Mouse (Mus musculus): ENCODE data around the gene Plekhg5. TPM values are rescaled to one million over a fixed set of nuclear protein-coding genes. Genes with fewer than 3 reads are reported as not detected.
A peak's percentile ranks its signal among the peaks of the same experiment; 100 is the strongest.

Gene Plekhg5
- total and polyA plus RNA-seq, 3 experiments, result 11.5 to 20.5 (median 16.7) TPM

- 3% methylated on average over 19 of the region's 19 CpGs for WGBS
- peak in 1 of 2 experiments; percentile 32 for DNase-seq
- intact Hi-C loops (cut with DNase I), result no loop called here
- no peak overlapping the region for H3K9ac ChIP-seq (ENCODE audit: low read depth, low read length)
- no peak for TF ChIP-seq CTCF (IDR thresholded peaks at IDR 0.05)
- TF ChIP-seq EP300 (IDR thresholded peaks at IDR 0.05; ENCODE audit: insufficient read depth, low read depth, low read length), result no peak
- H3K27me3 ChIP-seq (ENCODE audit: control insufficient read depth, insufficient read depth, low read length), result peaks cover 15% of the 10 kb centered on the region
- H3K27ac ChIP-seq, result no peak overlapping the region
- no peaks in the 10 kb centered on the region for H3K4me1 ChIP-seq (ENCODE audit: control insufficient read depth, insufficient read depth, low read length)
- no peaks in the 10 kb centered on the region for H3K79me2 ChIP-seq (replicated peaks; ENCODE audit: control insufficient read depth, insufficient read depth, low read length)
- no peaks in the 10 kb centered on the region for H3K36me3 ChIP-seq (ENCODE audit: control insufficient read depth, insufficient read depth, low read length)
- H3K4me3 ChIP-seq, result peak overlapping the region; percentile 34
Observed at GRCm38 (mm10) chr4:152159285-152159678, 87.0 kb downstream of the Plekhg5 start.

GRCm38 (mm10) chr4:152160748-152161147 is 88.5 kb downstream of the Plekhg5 start:
- H3K36me3 ChIP-seq (ENCODE audit: control insufficient read depth, insufficient read depth, low read length), result no peaks in the 10 kb centered on the region
- no peaks in the 10 kb centered on the region for H3K79me2 ChIP-seq (replicated peaks; ENCODE audit: control insufficient read depth, insufficient read depth, low read length)
- peaks cover 15% of the 10 kb centered on the region for H3K27me3 ChIP-seq (ENCODE audit: control insufficient read depth, insufficient read depth, low read length)
- H3K4me3 ChIP-seq, result no peak overlapping the region
- DNase-seq, result no peak
- WGBS, result 55% methylated on average over 4 of the region's 4 CpGs
- no peaks in the 10 kb centered on the region for H3K4me1 ChIP-seq (ENCODE audit: control insufficient read depth, insufficient read depth, low read length)
- TF ChIP-seq EP300 (IDR thresholded peaks at IDR 0.05; ENCODE audit: insufficient read depth, low read depth, low read length), result no peak
- TF ChIP-seq CTCF (IDR thresholded peaks at IDR 0.05), result no peak
- TF ChIP-seq POLR2A (IDR thresholded peaks at IDR 0.05; ENCODE audit: insufficient read depth, low read depth, low read length), result no peak
- H3K27ac ChIP-seq, result no peak overlapping the region
- H3K9ac ChIP-seq (ENCODE audit: low read depth, low read length), result no peak overlapping the region
- intact Hi-C loops (cut with DNase I), result no loop called here

- H3K4me1 ChIP-seq (ENCODE audit: control insufficient read depth, insufficient read depth, low read length), result no peaks in the 10 kb centered on the region
- no peak for DNase-seq
- WGBS, result 77% methylated on average over 6 of the region's 6 CpGs
- TF ChIP-seq EP300 (IDR thresholded peaks at IDR 0.05; ENCODE audit: insufficient read depth, low read depth, low read length), result no peak
- no peak for TF ChIP-seq POLR2A (IDR thresholded peaks at IDR 0.05; ENCODE audit: insufficient read depth, low read depth, low read length)
- no peak for TF ChIP-seq CTCF (IDR thresholded peaks at IDR 0.05)
- intact Hi-C loops (cut with DNase I), result no loop called here
- H3K4me3 ChIP-seq, result no peak overlapping the region
- H3K36me3 ChIP-seq (ENCODE audit: control insufficient read depth, insufficient read depth, low read length), result no peaks in the 10 kb centered on the region
- no peaks in the 10 kb centered on the region for H3K79me2 ChIP-seq (replicated peaks; ENCODE audit: control insufficient read depth, insufficient read depth, low read length)
- H3K9ac ChIP-seq (ENCODE audit: low read depth, low read length), result no peak overlapping the region
- H3K27ac ChIP-seq, result no peak overlapping the region
- H3K27me3 ChIP-seq (ENCODE audit: control insufficient read depth, insufficient read depth, low read length), result peaks cover 15% of the 10 kb centered on the region
Observed at GRCm38 (mm10) chr4:152161601-152162000, 89.3 kb downstream of the Plekhg5 start.

GRCm38 (mm10) chr4:152162748-152163147 is 90.5 kb downstream of the Plekhg5 start:
- intact Hi-C loops (cut with DNase I), result no loop called here
- TF ChIP-seq CTCF (IDR thresholded peaks at IDR 0.05), result no peak
- TF ChIP-seq EP300 (IDR thresholded peaks at IDR 0.05; ENCODE audit: insufficient read depth, low read depth, low read length), result no peak
- no peak for TF ChIP-seq POLR2A (IDR thresholded peaks at IDR 0.05; ENCODE audit: insufficient read depth, low read depth, low read length)
- H3K27me3 ChIP-seq (ENCODE audit: control insufficient read depth, insufficient read depth, low read length), result peaks cover 15% of the 10 kb centered on the region
- no peak overlapping the region for H3K9ac ChIP-seq (ENCODE audit: low read depth, low read length)
- no peaks in the 10 kb centered on the region for H3K36me3 ChIP-seq (ENCODE audit: control insufficient read depth, insufficient read depth, low read length)
- H3K4me1 ChIP-seq (ENCODE audit: control insufficient read depth, insufficient read depth, low read length), result no peaks in the 10 kb centered on the region
- H3K27ac ChIP-seq, result no peak overlapping the region
- no peaks in the 10 kb centered on the region for H3K79me2 ChIP-seq (replicated peaks; ENCODE audit: control insufficient read depth, insufficient read depth, low read length)
- WGBS, result 52% methylated on average over 2 of the region's 2 CpGs
- no peak overlapping the region for H3K4me3 ChIP-seq
- DNase-seq, result no peak

Other genes starting within 250 kb of the Plekhg5 start
- 100 to 1,000 TPM; 208 to 234 TPM for gene Camta1, start 210.6 kb upstream of the Plekhg5 start, total RNA-seq (2021)
- 39.4 and 75.3 TPM in 2 replicates for gene Camta1, start 210.6 kb upstream of the Plekhg5 start, polyA plus RNA-seq (2012; rRNA removed)
- 10 to 100 TPM; 71.0 to 84.3 TPM for gene Dnajc11, start 138.8 kb upstream of the Plekhg5 start, total RNA-seq (2021)
- 55.9 and 66.9 TPM in 2 replicates for gene Dnajc11, start 138.8 kb upstream of the Plekhg5 start, polyA plus RNA-seq (2012; rRNA removed)
- gene Thap3, start 83.5 kb upstream of the Plekhg5 start, total RNA-seq (2021), result 10 to 100 TPM; 12.0 to 13.5 TPM
- 20.8 and 27.6 TPM in 2 replicates for gene Thap3, start 83.5 kb upstream of the Plekhg5 start, polyA plus RNA-seq (2012; rRNA removed)
- 1 to 10 TPM; 4.5 to 4.8 TPM for gene Phf13, start 76.2 kb upstream of the Plekhg5 start, total RNA-seq (2021)
- gene Phf13, start 76.2 kb upstream of the Plekhg5 start, polyA plus RNA-seq (2012; rRNA removed), result 3.0 and 3.7 TPM in 2 replicates
- 10 to 100 TPM; 69.9 to 93.5 TPM for gene Klhl21, start 63.7 kb upstream of the Plekhg5 start, total RNA-seq (2021)
- 50.4 and 56.2 TPM in 2 replicates for gene Klhl21, start 63.7 kb upstream of the Plekhg5 start, polyA plus RNA-seq (2012; rRNA removed)
- 1 to 10 TPM; 4.3 to 5.6 TPM for gene Zbtb48, start 44.8 kb upstream of the Plekhg5 start, total RNA-seq (2021)
- 5.0 and 8.8 TPM in 2 replicates for gene Zbtb48, start 44.8 kb upstream of the Plekhg5 start, polyA plus RNA-seq (2012; rRNA removed)
- gene Tas1r1, start 33.9 kb upstream of the Plekhg5 start, total RNA-seq (2021), result under 1 TPM; 0.08 to 0.11 TPM
- 0.08 TPM in 1 of 2 replicates, not detected in the other for gene Tas1r1, start 33.9 kb upstream of the Plekhg5 start, polyA plus RNA-seq (2012; rRNA removed)
- 1 to 10 TPM; 9.7 to 9.8 TPM for gene Nol9, start 33.2 kb upstream of the Plekhg5 start, total RNA-seq (2021)
- gene Nol9, start 33.2 kb upstream of the Plekhg5 start, polyA plus RNA-seq (2012; rRNA removed), result 7.3 and 9.7 TPM in 2 replicates
- gene Tnfrsf25, start 43.4 kb downstream of the Plekhg5 start, total RNA-seq (2021), result 1 to 10 TPM; 1.4 to 2.4 TPM
- gene Tnfrsf25, start 43.4 kb downstream of the Plekhg5 start, polyA plus RNA-seq (2012; rRNA removed), result 6.1 and 7.4 TPM in 2 replicates
- gene Espn, start 79.9 kb downstream of the Plekhg5 start, total RNA-seq (2021), result 1 to 10 TPM; 2.4 to 2.5 TPM
- gene Espn, start 79.9 kb downstream of the Plekhg5 start, polyA plus RNA-seq (2012; rRNA removed), result 2.7 and 3.2 TPM in 2 replicates
- gene Hes2, start 86.4 kb downstream of the Plekhg5 start, total RNA-seq (2021), result not detected
- not detected in 2 replicates for gene Hes2, start 86.4 kb downstream of the Plekhg5 start, polyA plus RNA-seq (2012; rRNA removed)
- 10 to 100 TPM; 58.1 to 64.8 TPM for gene Acot7, start 105.6 kb downstream of the Plekhg5 start, total RNA-seq (2021)
- gene Acot7, start 105.6 kb downstream of the Plekhg5 start, polyA plus RNA-seq (2012; rRNA removed), result 51.7 and 65.0 TPM in 2 replicates
- 10 to 100 TPM in 1 of 2 experiments, 1 to 10 TPM in 1; 8.6 to 11.9 TPM for gene Gpr153, start 201.7 kb downstream of the Plekhg5 start, total RNA-seq (2021)
- 18.0 and 24.0 TPM in 2 replicates for gene Gpr153, start 201.7 kb downstream of the Plekhg5 start, polyA plus RNA-seq (2012; rRNA removed)
- gene Hes3, start 219.2 kb downstream of the Plekhg5 start, total RNA-seq (2021), result not detected
- gene Hes3, start 219.2 kb downstream of the Plekhg5 start, polyA plus RNA-seq (2012; rRNA removed), result not detected in 2 replicates
- gene Icmt, start 224.7 kb downstream of the Plekhg5 start, total RNA-seq (2021), result 10 to 100 TPM; 26.4 to 28.2 TPM
- gene Icmt, start 224.7 kb downstream of the Plekhg5 start, polyA plus RNA-seq (2012; rRNA removed), result 17.7 and 27.2 TPM in 2 replicates
- gene Rnf207, start 246.5 kb downstream of the Plekhg5 start, total RNA-seq (2021), result 10 to 100 TPM; 34.5 to 47.7 TPM
- 155 and 167 TPM in 2 replicates for gene Rnf207, start 246.5 kb downstream of the Plekhg5 start, polyA plus RNA-seq (2012; rRNA removed)